29 mouse cellular contexts compared by ENCODE assay signal in genomic region chr11:35243597-35243996, GRCm38 (mm10).
DNase-seq lines count a peak whose midpoint lies in the region; ATAC-seq lines count a peak whose summit lies in the region.
"Had no signal": no experiment of that assay in that cellular context is flagged by ENCODE, and none has a peak within 500 bp of the region (broad histone marks: within the 10 kb centered on the region; RNA-seq: fewer than 3 reads in every experiment).

No protein-coding gene starts in this region.

- H3K4me1 ChIP-seq in embryonic facial prominence, embryonic 12.5 days, result peaks cover 34% of the 10 kb centered on the region
- peaks cover 73% of the 10 kb centered on the region for H3K4me1 ChIP-seq in limb, embryonic 13.5 days
- H3K4me1 ChIP-seq: liver, embryonic 15.5 days; megakaryocyte, embryonic 14.5 days had no signal

- no peak for ATAC-seq in embryonic facial prominence, embryonic 12.5 days (ENCODE audit: insufficient number of reproducible peaks, insufficient read depth, low FRiP score, low TSS enrichment)
- ATAC-seq in limb, embryonic 13.5 days (ENCODE audit: low FRiP score, low read depth), result peak; percentile 52; the same call in 1 of the 2 replicates
- no peak for ATAC-seq in megakaryocyte, adult 5-6 weeks (ENCODE audit: poor library complexity, severe bottlenecking)
- ATAC-seq: forebrain, embryonic 13.5 days had no signal

- peak overlapping the region; percentile 83 for H3K27ac ChIP-seq in embryonic facial prominence, embryonic 12.5 days
- peak overlapping the region; percentile 81 for H3K27ac ChIP-seq in limb, embryonic 13.5 days
- H3K27ac ChIP-seq: forebrain, embryonic 13.5 days; heart, embryonic 13.5 days; hindbrain, embryonic 15.5 days; liver, embryonic 15.5 days; lung, embryonic 15.5 days; neural tube, embryonic 15.5 days had no signal

- peak overlapping the region; percentile 32 for H3K4me2 ChIP-seq in embryonic facial prominence, embryonic 12.5 days (replicated peaks)
- H3K4me2 ChIP-seq in limb, embryonic 13.5 days (replicated peaks), result peak overlapping the region; percentile 51
- H3K4me2 ChIP-seq: forebrain, embryonic 13.5 days; heart, embryonic 13.5 days; hindbrain, embryonic 15.5 days; liver, embryonic 15.5 days; lung, embryonic 15.5 days; neural tube, embryonic 15.5 days had no signal

- 23% methylated on average over 9 of the region's 9 CpGs for WGBS in embryonic facial prominence, embryonic 12.5 days
- WGBS in limb, embryonic 13.5 days, result 11% methylated on average over 9 of the region's 9 CpGs

- H3K9me3 ChIP-seq in embryonic facial prominence, embryonic 12.5 days, result no peaks in the 10 kb centered on the region
- no peaks in the 10 kb centered on the region for H3K9me3 ChIP-seq in limb, embryonic 13.5 days
- H3K9me3 ChIP-seq: forebrain, embryonic 13.5 days; heart, embryonic 13.5 days; hindbrain, embryonic 15.5 days; liver, embryonic 15.5 days; lung, embryonic 15.5 days; neural tube, embryonic 15.5 days had no signal

- DNase-seq in embryo, embryonic 10.5 days (ENCODE audit: low spot score), result peak; percentile 39
- no peak for DNase-seq in embryo, embryonic 10 days (ENCODE audit: low spot score)
- peak; percentile 69 for DNase-seq in forelimb bud, embryonic 11.5 days (ENCODE audit: low read depth, low spot score)
- no peak for DNase-seq in thymus, postnatal 4 days
- DNase-seq in frontal cortex, adult 2 months (ENCODE audit: extremely low spot score in 1 of 2, low spot score in 1 of 2), result no peak
- DNase-seq: adrenal gland, adult 8-10 months; cerebellum, adult 2 months; cerebellum, postnatal 14 days; gastrocnemius, postnatal 25 days; heart, adult 18-20 months; heart, postnatal 10 days; kidney, adult 2 months; kidney, postnatal 4 days; layer of hippocampus, postnatal 36 days; midbrain, embryonic 14.5 days; retina, postnatal 1 day; right cerebral cortex, postnatal 14 days; thymus, postnatal 14 days had no signal

- H3K27me3 ChIP-seq in embryonic facial prominence, embryonic 12.5 days, result no peaks in the 10 kb centered on the region
- no peaks in the 10 kb centered on the region for H3K27me3 ChIP-seq in limb, embryonic 13.5 days
- H3K27me3 ChIP-seq: CH12.LX; heart, embryonic 13.5 days; hindbrain, embryonic 15.5 days; liver, embryonic 15.5 days; lung, embryonic 15.5 days; megakaryocyte, embryonic 14.5 days had no signal

- no peaks in the 10 kb centered on the region for H3K36me3 ChIP-seq in embryonic facial prominence, embryonic 12.5 days
- H3K36me3 ChIP-seq in limb, embryonic 13.5 days, result no peaks in the 10 kb centered on the region
- H3K36me3 ChIP-seq: heart, embryonic 13.5 days; hindbrain, embryonic 15.5 days; liver, embryonic 15.5 days; lung, embryonic 15.5 days; neural tube, embryonic 15.5 days had no signal

- H3K9ac ChIP-seq in embryonic facial prominence, embryonic 12.5 days, result no peak overlapping the region
- H3K9ac ChIP-seq in limb, embryonic 13.5 days, result no peak overlapping the region
- H3K9ac ChIP-seq: forebrain, embryonic 13.5 days; heart, embryonic 13.5 days; hindbrain, embryonic 15.5 days; liver, embryonic 15.5 days; lung, embryonic 15.5 days; neural tube, embryonic 15.5 days had no signal

- H3K4me3 ChIP-seq in embryonic facial prominence, embryonic 12.5 days, result no peak overlapping the region
- no peak overlapping the region for H3K4me3 ChIP-seq in limb, embryonic 13.5 days
- H3K4me3 ChIP-seq: forebrain, embryonic 13.5 days; heart, embryonic 13.5 days; hindbrain, embryonic 15.5 days; liver, embryonic 15.5 days; lung, embryonic 15.5 days; megakaryocyte, embryonic 14.5 days; neural tube, embryonic 15.5 days had no signal

Comparison
In these comparisons a context has a peak if more than half of its experiments do, and no peak if none do; other contexts are left out.
1. DNase-seq: peak in embryo, embryonic 10.5 days (single experiment) and forelimb bud, embryonic 11.5 days (single experiment); none in embryo, embryonic 10 days (single experiment), thymus, postnatal 4 days (single experiment) and frontal cortex, adult 2 months (0 of 2).